Mouse (Mus musculus): ENCODE measurements at regions not wholly inside any gene's neighbourhood (a gene's known extent, or its start where the extent isn't known, plus 50 kb on each side); places are given as distances from the start of the nearest gene placed in this dataset.

- no peak for DNase-seq
These were observed 698.9 kb downstream of the Diaph3 start for GRCm38 (mm10) chr14:86441895-86442679.

DNA sequence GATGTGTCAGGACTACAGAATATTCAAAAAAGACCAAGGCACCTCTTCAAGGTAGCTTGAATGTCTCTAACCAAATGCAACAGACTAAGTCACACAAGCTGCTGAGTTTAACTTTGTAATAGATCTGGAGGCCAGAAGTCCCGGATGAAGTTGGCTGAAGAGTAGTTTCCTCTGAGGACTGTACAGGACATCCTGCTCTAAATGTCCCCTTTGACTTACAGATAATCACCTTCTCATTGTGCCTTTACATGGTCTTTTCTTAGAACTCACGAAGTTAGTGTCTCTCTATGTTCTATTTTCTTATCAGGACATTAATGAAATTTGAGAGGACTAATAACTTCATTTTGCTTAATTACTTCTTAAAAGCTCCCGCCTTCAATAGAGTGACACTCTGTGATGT, 703.7 kb downstream of the Diaph3 start:
- no peak for DNase-seq

DNA sequence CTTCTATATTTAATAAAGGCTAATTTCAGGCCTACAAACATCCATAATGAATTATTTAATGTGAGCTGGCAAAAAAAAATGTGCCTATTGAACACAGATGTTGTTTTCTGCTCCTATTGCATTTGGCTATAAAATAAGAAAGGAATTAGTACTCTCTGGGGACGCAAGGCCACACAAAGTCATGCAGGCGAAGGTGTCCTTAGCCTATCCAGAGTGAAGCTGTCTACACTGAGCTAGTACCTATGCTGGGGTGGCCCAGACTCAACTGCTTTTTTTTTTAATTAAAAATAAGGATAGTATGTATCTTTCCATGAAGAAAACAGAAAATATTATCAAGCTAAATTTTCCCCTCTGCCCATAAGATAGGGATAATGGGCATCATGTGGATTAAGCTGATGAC, 705.7 kb downstream of the Diaph3 start:
- no peak for DNase-seq

DNA sequence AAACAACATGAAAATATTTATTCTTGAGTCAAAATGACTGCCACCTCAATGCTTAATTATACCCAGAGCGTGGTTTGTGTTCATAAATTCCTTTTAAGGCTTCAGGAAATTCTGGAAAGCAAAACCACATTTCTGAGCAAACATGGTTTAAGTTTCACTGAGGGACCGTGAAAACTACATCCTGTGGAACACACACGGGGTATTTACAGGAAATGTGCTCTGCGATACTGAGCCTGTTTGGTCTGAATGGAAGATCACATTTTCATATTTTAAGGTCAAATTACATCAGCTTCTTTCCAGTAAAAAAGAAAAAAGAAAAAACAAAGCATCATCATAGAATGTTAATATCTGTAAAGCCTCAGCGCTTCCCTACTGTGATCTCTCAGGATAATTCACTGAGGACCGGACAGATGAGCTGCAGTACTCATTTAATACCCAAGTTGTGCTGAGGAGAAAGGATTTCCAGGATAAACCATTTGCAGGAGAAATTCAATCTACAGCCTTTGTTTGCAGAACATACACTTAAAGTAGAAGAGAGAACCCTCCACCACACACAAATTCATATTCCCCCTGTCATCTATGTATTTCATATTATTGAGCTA, 709.7 kb downstream of the Diaph3 start:
- no peak for DNase-seq

- no peak for DNase-seq
These were observed 719.2 kb downstream of the Diaph3 start for GRCm38 (mm10) chr14:86421881-86422280.

DNA sequence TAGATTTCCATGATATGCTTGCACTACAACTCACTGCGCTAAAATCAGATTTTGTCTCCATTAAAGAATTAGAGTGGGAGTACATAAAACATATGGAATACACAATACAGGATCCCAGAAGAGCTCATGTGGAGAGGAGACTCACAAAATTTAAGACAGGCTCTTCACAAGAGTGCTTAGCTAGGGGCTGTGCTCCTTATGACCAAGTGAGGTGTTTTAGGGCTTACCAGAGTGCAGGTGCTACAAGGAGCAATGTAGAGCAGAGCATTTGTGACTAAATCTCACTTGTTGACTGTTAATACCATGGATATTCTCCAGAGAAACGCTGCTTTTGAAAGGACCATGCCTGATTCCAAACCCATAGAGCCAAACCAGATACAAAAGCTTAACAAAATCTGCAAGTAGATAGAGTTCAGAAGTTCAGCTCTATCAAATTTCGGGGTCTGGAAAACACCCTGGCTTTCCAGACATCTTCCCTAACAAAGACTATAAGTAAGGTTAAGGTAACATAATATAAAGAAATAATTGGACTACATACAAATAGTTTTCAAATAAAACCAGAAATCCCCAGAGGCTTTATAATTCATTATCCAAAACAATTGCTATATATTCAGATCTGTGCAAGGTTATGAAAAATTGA, 721.0 kb downstream of the Diaph3 start:
- no peak for DNase-seq

DNA sequence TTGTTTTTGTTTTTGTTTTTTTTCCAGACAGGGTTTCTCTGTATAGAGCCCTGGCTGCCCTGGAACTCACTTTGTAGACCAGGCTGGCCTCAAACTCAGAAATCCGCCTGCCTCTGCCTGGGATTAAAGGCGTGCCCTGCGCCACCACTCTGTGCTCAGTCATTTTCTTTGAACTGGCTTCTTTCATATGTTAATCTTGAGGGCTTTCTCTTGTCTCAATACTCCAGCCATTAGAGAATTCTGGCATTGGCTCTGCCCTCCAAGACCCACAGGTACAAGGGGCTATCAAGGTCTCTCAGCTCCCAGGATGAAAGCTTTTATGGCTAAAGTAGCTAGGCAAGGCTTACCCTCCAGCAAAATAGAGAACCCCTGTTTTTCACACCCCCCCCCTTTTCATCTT, 744.2 kb downstream of the Diaph3 start:
- no peak for DNase-seq

DNA sequence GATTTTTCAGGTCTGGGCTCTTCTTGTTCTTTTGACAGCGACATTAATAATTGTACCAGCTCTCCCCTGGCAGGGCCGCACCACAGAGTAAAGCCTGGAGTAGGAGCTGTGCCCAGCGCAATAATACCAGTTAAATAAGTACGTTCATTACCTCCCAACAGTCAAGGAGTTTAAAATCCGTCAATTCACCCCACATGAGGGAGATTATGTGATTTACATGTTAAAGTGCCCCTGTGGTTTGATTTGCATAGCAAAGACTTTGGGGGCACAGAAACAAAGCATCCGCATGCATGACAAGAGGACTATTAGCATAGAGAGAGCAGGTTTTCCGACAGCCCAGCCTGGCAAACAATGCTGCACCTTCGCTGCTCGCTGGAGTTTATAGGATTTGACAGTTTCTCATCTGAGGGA, 745.1 kb downstream of the Diaph3 start:
- DNase-seq = no peak

GRCm38 (mm10) chr14:86395531-86395930, 745.5 kb downstream of the Diaph3 start:
- DNase-seq = peak; percentile 22

GRCm38 (mm10) chr14:86395068-86395467, 746.0 kb downstream of the Diaph3 start:
- DNase-seq = peak; percentile 13

DNA sequence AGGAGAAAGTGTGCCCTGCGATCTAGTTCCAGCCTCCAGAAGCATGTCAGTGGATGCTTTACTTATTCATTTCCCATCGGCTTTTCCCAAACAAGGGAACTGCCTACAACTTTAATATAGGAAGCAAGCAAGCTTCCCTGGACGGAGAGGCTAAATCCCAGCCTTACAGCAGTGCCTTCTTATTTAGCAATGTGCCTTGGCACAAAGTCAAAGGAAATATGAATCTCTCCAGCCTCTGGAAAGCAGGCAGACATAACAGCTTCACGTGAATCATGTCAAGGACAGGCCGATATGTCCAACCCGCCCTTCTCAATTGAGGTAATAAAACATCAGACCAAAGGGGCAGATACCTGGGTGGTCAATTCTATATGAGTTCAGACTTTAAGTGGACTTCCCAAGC, 755.9 kb downstream of the Diaph3 start:
- DNase-seq = no peak

DNA sequence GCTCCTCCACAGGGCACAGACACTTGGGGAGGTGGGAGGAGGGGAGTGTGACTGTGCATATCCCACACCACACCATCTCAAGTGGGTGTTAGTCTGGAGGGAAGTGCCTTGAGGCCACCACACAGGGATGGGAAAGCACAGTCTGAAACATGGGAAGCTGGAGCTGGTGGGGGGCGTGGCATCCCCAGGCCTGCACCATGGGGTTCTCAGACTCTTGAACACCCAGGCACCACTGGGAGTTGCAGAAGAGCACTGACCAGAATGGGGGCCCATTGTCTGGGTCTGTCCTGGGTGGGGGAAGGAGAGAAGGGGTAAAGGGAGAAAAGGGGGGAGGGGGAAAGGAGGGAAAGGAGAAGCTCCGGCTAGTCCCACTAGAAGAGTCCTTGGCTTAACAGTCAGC, 776.0 kb downstream of the Diaph3 start:
- no peak for DNase-seq

- DNase-seq = no peak
These were observed 780.5 kb downstream of the Diaph3 start for GRCm38 (mm10) chr14:86360423-86361059.

DNA sequence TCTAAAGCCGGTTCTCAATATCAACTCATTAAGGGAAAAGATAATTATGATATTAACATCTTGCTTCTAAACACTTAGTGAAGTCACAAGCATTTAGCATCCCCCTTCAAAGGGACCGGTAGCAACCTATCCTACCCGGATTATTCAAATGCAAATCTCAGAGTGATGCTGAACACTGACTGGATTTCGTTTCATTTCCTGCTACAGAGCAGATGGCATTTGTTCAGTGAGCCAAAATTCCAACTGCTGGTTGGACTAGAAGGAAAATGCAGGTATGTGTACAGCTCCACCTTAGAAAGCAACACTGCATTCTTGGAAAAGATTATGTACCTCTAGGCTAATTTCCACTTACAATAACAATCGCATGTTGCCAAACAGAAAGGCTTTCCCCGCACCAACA, 782.5 kb downstream of the Diaph3 start:
- no peak for DNase-seq

DNA sequence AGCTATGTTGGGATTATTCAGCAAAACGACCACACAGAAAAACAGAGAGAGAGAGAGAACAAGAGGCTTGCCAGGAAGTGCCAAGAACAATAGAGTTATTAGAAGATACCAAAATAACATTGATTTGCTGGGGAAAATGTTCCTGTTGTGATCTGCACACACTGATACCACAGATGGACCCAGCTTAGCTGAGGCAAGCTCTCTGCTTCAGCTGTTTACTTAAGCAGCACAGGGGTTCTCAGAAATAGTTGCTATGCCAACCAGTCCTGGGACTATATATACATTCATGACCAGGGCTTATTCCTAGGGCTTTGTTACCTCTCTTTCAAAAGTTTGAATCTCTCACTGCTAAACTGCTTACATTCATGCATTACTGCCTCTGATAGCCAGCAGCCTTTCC, 790.5 kb downstream of the Diaph3 start:
- no peak for DNase-seq

DNA sequence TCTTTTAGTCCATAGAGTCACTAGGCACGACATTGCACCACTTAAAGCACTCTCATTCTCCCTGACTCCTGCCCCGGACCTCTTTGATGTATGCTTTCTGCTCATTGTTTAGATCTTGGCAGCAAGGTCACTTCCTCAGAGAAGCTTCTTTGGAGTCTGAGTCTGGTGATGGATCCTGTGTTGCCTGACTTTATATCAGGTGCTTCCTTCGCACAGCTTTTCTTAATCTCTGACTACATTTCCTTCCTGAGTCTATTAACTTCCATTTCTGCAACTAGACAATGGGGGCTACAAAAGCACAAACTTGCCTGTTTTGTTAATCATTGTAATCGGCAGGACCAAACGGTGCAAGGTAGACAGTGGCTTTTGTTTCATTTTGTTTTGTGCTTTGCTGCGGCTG, 802.0 kb downstream of the Diaph3 start:
- DNase-seq = no peak

DNA sequence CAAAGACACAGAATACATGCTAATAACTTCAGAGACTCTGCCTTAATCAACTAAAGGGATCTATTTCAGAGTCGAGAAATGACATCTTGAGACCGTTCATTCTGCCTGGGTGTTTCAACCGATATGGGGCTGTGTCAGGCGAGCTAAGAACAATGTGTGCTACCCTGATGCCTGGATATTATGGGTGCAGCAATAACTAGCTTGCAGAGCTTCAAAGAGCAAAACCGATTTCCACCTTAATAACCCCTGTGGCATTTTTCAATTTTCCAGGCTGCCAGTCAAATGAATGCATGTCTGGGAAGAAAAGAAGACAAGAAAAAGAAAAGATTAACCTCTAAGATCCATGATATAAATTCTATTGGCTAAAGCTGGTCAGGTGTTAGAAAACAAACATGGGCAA, 804.0 kb downstream of the Diaph3 start:
- DNase-seq = no peak

DNA sequence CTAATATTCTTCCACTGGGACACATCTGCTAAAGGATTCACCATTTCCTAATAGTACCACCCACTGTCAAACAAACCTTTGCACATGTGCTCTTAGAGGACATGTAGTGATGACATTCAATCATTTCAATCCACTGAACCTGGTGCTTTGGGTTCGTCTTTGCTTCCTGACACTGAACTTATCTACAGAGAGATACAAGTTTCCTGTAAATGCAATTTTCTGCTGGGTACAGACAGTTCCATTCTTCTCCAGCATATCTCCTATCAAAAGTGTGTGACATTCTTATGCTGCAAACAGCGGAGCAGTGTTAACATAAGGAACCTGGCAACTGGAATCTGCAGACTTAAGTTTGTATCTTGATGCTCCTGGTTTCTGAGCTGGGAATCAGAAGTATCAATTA, 805.8 kb downstream of the Diaph3 start:
- DNase-seq = no peak

GRCm38 (mm10) chr14:86329176-86329575, 811.9 kb downstream of the Diaph3 start:
- DNase-seq = no peak

DNA sequence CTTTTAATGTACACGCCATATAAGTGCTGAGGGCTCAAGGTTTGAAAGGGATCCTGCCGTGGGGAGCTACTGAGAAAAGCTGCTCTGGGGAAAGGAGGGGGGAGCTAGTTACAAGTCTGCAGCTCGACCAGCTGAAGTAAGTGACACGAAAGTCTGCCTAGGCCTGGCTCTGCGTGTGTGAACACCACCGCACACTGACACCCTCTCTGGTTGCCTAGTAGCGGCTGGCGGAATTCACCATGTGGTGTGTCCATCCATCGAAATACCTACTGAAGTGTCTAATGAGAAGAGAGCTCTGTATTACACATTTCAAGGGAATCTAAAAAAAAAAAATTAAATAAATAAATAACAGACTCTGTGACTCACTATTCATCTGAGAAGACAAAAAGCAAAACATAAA, 813.4 kb downstream of the Diaph3 start:
- no peak for DNase-seq

GRCm38 (mm10) chr14:86322365-86322764, 818.7 kb downstream of the Diaph3 start:
- no peak for DNase-seq

- no peak for DNase-seq
These were observed 825.1 kb downstream of the Diaph3 start for GRCm38 (mm10) chr14:86315974-86316373.

DNA sequence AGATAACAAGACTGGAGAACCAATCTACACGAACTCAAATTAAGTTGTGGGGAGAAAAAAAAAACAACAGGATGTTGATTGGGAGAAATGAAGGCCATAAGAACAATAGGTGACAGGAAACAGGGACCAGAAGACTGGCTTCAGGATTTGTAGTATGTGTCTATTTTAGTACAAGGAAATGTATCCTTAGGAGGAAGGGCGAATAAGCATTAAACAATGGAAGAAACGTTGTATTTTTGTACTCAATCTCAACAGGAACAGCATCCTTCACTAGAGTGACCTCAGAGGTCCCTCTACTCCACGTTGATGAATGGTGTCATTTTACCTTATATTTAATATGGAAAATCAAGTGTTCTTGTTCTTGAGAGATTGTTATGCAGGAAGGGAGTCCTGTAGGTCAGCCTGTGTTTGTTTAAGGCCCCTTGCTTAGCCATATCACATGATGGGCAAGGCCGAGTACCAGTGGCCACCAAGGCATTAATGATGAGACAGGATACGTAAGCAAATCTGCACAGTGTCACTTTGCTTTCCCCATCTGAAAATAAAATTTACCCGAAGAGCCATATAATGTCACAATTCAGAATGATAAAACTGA, 832.0 kb downstream of the Diaph3 start:
- no peak for DNase-seq

Measured in right cerebral cortex, postnatal 4 days (tissue).